Mouse (Mus musculus) olfactory bulb, adult 2 months (tissue): Measurements from ENCODE around the gene Gng8. TPM values are rescaled to one million over a fixed set of nuclear protein-coding genes. Genes with fewer than 3 reads are reported as not detected.
A peak's percentile ranks its signal among the peaks of the same experiment; 100 is the strongest.

Experiments
- H3K27ac ChIP-seq: fragments of 200-500 bp; 2 replicates; pipeline ENCODE4 v1.5.1; 2012; ENCODE audit warnings: low read depth, low read length; ENCODE audit not compliant: insufficient read depth
- H3K4me1 ChIP-seq: fragments of 200-500 bp; 2 replicates; pipeline ENCODE4 v1.6.1; 2012; ENCODE audit warnings: low read length; ENCODE audit not compliant: control insufficient read depth, insufficient read depth
- H3K4me3 ChIP-seq: fragments of 200-500 bp; 2 replicates; pipeline ENCODE4 v1.5.1; 2012; ENCODE audit warnings: mild to moderate bottlenecking, low read depth, low read length, moderate library complexity; ENCODE audit not compliant: insufficient read depth
- CTCF ChIP-seq: fragments of 200-500 bp; IDR thresholded peaks from 2 replicates; pipeline ENCODE4 v1.5.1; 2012; ENCODE audit warnings: low read depth, mild to moderate bottlenecking, low read length, moderate library complexity; ENCODE audit not compliant: insufficient read depth
- POLR2A ChIP-seq: fragments of 200-500 bp; IDR thresholded peaks from 2 replicates; pipeline ENCODE4 v1.6.1; 2012; ENCODE audit warnings: mild to moderate bottlenecking, low read depth, low read length, moderate library complexity; ENCODE audit not compliant: insufficient read depth
- WGBS: fragments of 180-500 bp; shearing (Covaris S2); methylation state at CpG from one replicate; pipeline ENCODE4 v1.1.7; 2018; 5-methylcytosine and 5-hydroxymethylcytosine counted together
- polyA plus RNA-seq: library from polyadenylated mRNA; stranded (reverse); fragments of >200 nt; gene quantifications from 2 replicates; pipeline ENCODE4 v1.2.4, GENCODE M21; 2012; ENCODE audit warnings: low replicate concordance; ENCODE audit not compliant: missing spikeins, insufficient read depth, insufficient read length

The Gng8 gene
- polyA plus RNA-seq, 1 experiment: not detected

- Histone ChIP-seq H3K4me3 (no peak overlapping the region), H3K4me1 (peaks cover 30% of the 10 kb centered on the region), H3K27ac (no peak overlapping the region)
- TF ChIP-seq POLR2A: no peak
- TF ChIP-seq CTCF: no peak
- 34% methylated on average over 10 of the region's 10 CpGs for whole genome bisulfite sequencing
These were observed 18.3 kb downstream of the Gng8 start for GRCm38 (mm10) chr7:16909909-16910308.

DNA sequence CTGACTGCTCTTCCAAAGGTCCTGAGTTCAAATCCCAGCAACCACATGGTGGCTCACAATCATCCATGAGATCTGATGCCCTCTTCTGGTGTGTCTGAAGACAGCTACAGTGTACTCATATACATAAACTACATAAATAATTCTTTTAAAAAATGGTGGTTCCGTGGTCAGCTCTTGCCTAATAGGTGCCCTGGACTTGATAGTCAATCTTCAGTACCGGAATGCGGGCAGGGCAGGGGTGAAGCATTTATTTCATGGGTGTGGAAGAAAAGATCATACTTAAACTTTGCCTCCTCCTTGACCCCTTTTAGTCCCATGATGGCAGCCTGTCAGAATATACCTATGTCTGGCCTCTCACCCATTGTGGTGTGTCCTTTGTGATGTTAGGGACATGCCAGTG lies 20.3 kb downstream of the Gng8 start:
- no peak overlapping the region for H3K4me3 ChIP-seq
- H3K27ac ChIP-seq: no peak overlapping the region
- peaks cover 31% of the 10 kb centered on the region for H3K4me1 ChIP-seq
- no peak for TF ChIP-seq CTCF
- TF ChIP-seq POLR2A: no peak
- WGBS: 90% methylated on average over 3 of the region's 3 CpGs

GRCm38 (mm10) chr7:16912360-16912759 lies 20.8 kb downstream of the Gng8 start:
- 87% methylated on average over 6 of the region's 6 CpGs for WGBS
- H3K4me3 ChIP-seq: no peak overlapping the region
- TF ChIP-seq CTCF: no peak
- TF ChIP-seq POLR2A: no peak
- no peak overlapping the region for H3K27ac ChIP-seq
- peaks cover 36% of the 10 kb centered on the region for H3K4me1 ChIP-seq

DNA sequence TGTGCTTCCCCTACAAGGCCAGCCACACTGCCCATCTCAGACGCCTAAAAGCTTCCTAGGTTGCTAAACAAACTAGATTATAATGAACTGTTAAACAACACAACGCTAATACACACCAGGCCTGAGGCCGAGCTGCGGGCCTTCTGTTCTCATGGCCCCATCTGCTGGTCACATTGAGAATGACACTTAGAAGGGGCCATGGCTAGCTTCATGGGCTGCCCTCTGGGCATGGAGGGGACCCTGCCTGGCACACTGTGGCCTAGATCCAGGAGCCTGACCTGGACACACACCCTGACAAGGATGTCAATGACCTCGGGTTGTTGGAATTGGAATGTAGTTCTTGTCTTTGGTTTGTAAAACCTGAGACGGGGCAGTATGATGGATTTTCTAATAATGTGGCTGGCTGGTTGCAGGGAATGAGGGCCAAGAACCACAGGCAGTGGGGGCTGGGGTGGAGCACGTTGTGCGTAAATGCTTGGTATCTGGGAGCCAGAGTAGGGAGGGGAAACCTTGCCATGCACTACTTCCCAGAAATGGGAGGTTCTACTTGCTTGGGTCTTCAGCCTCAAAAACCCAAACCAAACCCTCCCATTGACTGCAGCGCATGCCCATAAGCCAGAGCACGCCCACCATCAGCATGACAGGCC lies 22.3 kb downstream of the Gng8 start:
- WGBS: 20% methylated on average over 10 of the region's 10 CpGs
- H3K4me1 ChIP-seq: peaks cover 48% of the 10 kb centered on the region
- TF ChIP-seq POLR2A: no peak
- TF ChIP-seq CTCF: peak; percentile 93
- no peak overlapping the region for H3K4me3 ChIP-seq
- no peak overlapping the region for H3K27ac ChIP-seq

DNA sequence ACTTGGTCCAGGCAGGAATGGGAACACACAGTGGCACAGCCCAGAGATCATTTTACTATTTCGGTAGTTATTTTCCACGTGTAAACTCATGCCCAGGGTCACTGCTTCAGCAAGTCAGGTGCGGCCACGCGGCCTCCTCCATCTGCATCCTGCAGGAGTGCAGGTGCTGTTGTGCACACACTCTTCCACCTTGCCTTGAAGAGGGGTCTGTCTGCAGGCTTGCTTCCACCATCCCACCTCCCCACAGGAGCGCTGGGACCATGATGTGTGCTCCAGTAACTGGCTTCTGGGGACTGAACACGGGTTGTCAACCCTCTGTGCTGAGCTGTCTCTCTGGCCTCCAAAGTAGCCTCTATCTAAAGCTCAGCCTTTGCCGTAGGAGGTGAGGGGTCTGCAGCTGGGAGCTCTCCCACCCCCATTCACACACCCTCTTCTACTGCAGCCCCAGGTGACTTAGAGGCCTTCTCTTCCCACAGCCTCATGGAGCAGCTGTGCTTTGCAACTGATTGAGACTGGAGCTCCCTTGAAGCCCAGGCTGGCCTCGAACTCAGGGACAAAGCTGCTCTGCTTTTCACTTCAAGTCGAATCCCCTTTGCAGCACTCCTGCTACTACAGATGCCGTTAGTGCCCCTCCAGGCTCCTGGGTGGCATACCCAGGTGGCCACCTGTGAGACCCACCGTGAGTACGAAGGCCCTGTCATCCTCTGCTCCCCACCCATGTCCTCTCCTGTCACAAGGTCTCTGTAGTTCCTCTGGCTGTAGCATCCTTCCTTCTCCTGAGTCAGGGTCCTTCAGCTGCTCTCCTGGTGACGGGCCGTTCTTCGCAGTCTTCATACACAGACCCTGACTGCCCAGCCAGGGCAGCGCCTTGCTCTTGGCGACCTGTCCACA lies 23.1 kb downstream of the Gng8 start:
- no peak for TF ChIP-seq POLR2A
- no peak for TF ChIP-seq CTCF
- 75% methylated on average over 18 of the region's 18 CpGs for WGBS
- H3K27ac ChIP-seq: no peak overlapping the region
- no peak overlapping the region for H3K4me3 ChIP-seq
- peaks cover 54% of the 10 kb centered on the region for H3K4me1 ChIP-seq

- TF ChIP-seq POLR2A (no peak), CTCF (no peak)
- 80% methylated on average over 32 of the region's 32 CpGs for WGBS
- H3K27ac ChIP-seq: no peak overlapping the region; the same call in 1 of the 2 replicates
- no peak overlapping the region for H3K4me3 ChIP-seq
- H3K4me1 ChIP-seq: peaks cover 58% of the 10 kb centered on the region
These were observed 24.1 kb downstream of the Gng8 start for GRCm38 (mm10) chr7:16915461-16916340.

DNA sequence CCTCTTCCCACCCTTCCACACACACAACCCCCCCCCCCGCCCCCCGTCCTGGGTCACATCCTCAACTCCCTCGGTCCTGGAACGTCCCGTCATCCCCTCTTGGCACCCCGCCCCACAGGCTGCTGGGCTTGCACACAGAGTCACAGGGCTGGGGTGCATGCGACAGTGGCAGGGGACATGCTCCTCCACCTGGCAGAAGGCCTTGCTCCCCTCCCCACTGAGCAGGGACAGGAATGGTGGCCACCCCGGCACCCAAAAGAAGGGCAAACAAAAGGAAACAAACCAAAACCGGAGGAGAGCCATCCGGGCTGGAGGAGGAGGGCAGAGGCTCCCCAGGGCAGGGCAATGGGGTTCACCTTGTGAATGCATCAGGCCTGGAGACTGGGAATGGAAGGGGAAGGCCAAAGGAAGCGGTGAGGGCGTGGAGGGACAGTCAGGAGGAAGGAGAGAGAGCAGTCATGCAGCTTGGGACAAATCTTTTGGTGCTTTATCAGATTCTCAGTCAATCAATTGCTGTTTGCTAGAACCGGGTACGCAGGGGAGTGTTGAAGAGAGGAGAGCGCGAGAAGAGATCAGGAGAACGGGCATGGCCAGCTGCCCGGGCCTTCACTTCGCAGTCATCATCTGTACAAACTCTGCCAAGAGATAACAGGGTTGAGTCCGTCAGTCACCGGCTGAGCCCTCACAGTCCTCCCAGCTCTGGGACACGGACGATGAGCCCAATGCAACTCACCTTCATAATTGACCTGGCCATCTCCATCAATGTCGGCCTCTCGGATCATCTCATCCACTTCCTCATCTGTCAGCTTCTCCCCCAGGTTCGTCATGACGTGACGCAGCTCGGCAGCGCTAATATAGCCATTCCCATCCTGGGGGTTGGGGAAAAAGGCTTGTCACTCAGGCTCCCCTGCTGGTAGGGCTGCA lies 25.0 kb downstream of the Gng8 start:
- peaks cover 67% of the 10 kb centered on the region for H3K4me1 ChIP-seq
- 66% methylated on average over 30 of the region's 30 CpGs for WGBS
- H3K27ac ChIP-seq: no peak overlapping the region
- TF ChIP-seq POLR2A (no peak), CTCF (no peak)
- H3K4me3 ChIP-seq: no peak overlapping the region

GRCm38 (mm10) chr7:16917447-16917846 lies 25.9 kb downstream of the Gng8 start:
- no peak for TF ChIP-seq POLR2A
- TF ChIP-seq CTCF: no peak
- Histone ChIP-seq H3K4me1 (peaks cover 75% of the 10 kb centered on the region), H3K27ac (peak overlapping the region; percentile 54), H3K4me3 (no peak overlapping the region)
- WGBS: 78% methylated on average over 11 of the region's 11 CpGs
